Mouse (Mus musculus) brain, embryonic 14.5 days (tissue): ENCODE measurements around the gene Large2.

Source experiments
- CTCF ChIP-seq: fragments of 200-500 bp; IDR thresholded peaks from 2 replicates; pipeline ENCODE4 v1.5.1; 2012; ENCODE audit warnings: inconsistent platforms, mild to moderate bottlenecking, moderate library complexity, borderline replicate concordance; ENCODE audit not compliant: insufficient read depth, insufficient read length; ENCODE audit errors: extremely low read depth
- POLR2A ChIP-seq: fragments of 200-500 bp; IDR thresholded peaks from 2 replicates; pipeline ENCODE4 v1.6.1; 2012; ENCODE audit warnings: mild to moderate bottlenecking, inconsistent platforms, borderline replicate concordance; ENCODE audit not compliant: poor library complexity, insufficient read depth, insufficient read length, severe bottlenecking; ENCODE audit errors: extremely low read depth

- TF ChIP-seq POLR2A, result no peak
- no peak for TF ChIP-seq CTCF
These were observed 12.9 kb downstream of the Large2 start for GRCm38 (mm10) chr2:92361795-92362194.
